Mouse (Mus musculus) cortical plate, adult 2 months (tissue): ENCODE results near the gene Clstn2.

Experiments used
- CTCF ChIP-seq: fragments of 200-500 bp; IDR thresholded peaks from 2 replicates; pipeline ENCODE4 v1.5.1; 2011; ENCODE audit warnings: mild to moderate bottlenecking, control low read depth, low read length; ENCODE audit not compliant: insufficient read depth; ENCODE audit errors: extremely low read depth
- POLR2A ChIP-seq: fragments of 200-500 bp; IDR thresholded peaks from 2 replicates; pipeline ENCODE4 v1.6.1; 2011; ENCODE audit warnings: mild to moderate bottlenecking, low read length, control low read depth; ENCODE audit not compliant: insufficient read depth; ENCODE audit errors: extremely low read depth

- TF ChIP-seq CTCF (no peak), POLR2A (no peak)
Measured at GRCm38 (mm10) chr9:97638683-97639354, 394.2 kb downstream of the Clstn2 start.
